Mouse (Mus musculus): ENCODE data around the gene Ptprb.

- TF ChIP-seq CTCF (IDR thresholded peaks at IDR 0.05; ENCODE audit: control insufficient read depth, insufficient read depth, low read length) (no peak), POLR2A (IDR thresholded peaks at IDR 0.05; ENCODE audit: borderline replicate concordance, control insufficient read depth, low read depth, low read length) (no peak)
Observed at GRCm38 (mm10) chr10:116416726-116417125, 141.4 kb downstream of the Ptprb start.
